Mouse (Mus musculus) natural killer cell, adult 2 months (primary cell): ENCODE measurements around the gene Lyve1.

Experiments used
- DNase-seq, 2 experiments: peaks; one replicate each; pipeline ENCODE4 v3.0.0; 2022; ENCODE audit warnings: low spot score in 2 of 2

Gene Lyve1

GRCm38 (mm10) chr7:110809585-110810557 lies 53.2 kb downstream of the Lyve1 start:
- DNase-seq, result no peak

DNA sequence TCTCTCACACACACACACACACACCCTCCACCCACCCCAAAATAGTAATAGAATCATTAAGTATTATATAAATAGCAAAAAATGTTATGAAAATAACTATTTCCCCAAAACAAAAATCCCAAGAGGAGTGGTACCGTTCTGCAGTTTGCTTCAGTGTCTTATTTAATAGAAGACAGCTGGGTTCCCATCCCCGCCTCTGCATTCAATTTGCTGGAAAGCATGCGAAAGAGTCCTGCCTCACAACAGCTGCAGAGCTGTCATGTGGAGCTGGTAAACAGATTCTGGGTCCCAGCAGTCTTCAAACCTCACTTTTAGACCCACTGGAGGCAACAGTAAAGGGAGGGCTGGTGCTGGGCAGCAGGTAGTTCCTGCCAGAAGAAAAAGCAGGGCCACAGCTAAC lies 54.1 kb downstream of the Lyve1 start:
- DNase-seq, result no peak

DNA sequence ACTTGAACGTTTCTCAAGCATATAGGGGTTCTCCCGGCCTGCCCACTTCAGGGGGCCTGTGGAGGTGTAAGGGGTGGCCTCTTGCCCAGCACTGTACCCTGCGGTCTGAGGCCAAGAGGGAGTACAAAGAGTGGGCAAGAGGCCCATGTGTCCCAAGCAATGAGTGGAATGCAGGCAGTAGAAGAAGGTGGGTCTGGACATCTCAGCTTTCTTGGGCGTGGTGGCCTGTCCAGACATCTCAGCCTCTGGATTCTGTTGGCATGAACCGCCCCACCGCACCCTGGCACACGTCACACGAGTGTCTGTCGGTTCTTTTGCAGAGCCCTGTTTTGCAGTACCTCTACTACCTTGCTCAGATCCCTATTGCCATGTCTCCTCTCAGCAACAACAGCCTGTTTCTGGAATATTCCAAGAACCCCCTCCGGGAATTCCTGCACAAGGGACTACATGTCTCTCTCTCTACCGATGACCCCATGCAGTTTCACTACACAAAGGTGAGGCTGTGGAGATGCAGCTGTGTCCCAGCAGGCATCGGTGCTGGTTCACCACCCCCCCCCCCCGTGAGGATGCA lies 55.5 kb downstream of the Lyve1 start:
- DNase-seq, result no peak

DNA sequence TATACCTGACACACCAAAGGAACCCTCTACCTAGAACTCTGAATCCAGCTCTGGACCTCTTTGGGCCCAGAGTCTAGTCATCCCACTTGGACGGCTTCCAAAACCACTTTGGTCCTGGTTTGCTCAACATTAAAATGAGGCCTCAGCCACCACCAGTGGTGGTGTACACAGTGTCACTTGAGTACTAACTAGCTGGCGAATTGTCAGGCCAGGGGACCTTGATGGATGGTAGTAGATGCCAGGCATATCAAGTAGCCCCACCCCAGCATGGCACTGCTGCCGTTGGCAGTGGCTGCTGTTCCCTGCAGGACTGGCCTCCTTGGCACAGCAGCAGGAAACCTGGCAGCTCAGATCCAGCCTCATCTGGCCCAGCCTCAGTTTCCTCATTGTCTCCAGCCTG lies 58.8 kb downstream of the Lyve1 start:
- DNase-seq, result no peak

DNA sequence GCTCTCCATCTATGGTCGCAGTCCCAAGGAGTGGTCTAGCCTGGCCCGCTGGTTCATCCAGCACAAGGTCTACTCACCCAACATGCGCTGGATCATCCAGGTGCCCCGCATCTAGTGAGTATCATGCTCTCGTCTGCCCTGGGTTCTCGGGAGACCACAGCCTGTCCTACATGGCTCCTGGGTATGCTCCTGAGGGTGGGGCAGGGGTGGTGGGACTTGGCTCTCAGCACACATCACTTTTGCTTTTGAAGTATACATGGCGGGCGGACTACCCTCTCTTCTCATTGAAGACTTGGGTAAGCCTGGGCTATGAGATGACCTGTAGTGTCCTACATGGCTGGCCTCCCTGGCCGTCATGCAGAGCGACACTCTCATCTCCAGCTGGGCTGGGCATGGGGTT lies 59.9 kb downstream of the Lyve1 start:
- DNase-seq, result no peak

GRCm38 (mm10) chr7:110801028-110801427 lies 62.0 kb downstream of the Lyve1 start:
- DNase-seq, result peak; percentile 62 to 79
